Mouse (Mus musculus) cerebellum, adult 18-20 months (tissue): Measurements from ENCODE around the gene Ace3.

Source experiments
- DNase-seq, 2 experiments: peaks; one replicate each; pipeline ENCODE4 v3.0.0; 2021

Gene Ace3

GRCm38 (mm10) chr11:106045780-106046179, 51.3 kb downstream of the Ace3 start:
- no peak for DNase-seq

DNA sequence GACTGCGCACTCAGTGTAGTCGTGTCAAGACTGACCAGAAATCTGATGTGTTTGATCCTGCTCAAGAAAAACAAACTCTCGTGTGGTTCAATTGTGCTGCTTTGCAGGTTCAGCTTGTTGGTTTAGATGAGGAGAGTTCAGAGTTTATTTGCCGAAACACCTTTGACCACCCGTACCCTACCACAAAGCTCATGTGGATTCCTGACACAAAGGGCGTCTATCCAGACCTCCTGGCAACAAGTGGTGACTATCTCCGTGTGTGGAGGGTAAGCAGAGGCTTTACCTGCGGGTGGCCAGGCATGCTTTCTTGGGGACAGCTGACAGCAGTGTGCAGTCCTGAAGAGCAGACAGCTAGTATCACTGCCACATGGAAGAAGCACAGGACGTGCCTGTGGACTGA, 52.1 kb downstream of the Ace3 start:
- DNase-seq, result no peak

DNA sequence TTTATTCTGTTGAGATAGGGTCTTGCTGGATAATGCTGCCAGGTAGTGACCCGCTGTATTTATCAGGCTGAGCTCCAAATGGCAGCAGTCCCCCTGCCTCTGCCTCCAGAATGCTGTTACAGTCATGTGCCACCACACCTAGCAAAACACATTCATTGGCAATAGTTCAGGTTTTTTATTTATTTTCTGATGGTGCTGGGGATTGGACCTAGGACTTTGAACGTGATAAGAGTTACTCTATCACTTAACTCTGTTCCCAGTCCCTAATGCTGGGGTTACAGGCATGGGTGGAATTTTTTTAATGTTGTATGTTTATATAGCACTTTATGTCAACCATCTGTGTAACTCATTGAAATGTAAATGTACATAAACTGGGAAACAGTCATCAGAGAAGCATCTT, 59.4 kb downstream of the Ace3 start:
- DNase-seq, result no peak

DNA sequence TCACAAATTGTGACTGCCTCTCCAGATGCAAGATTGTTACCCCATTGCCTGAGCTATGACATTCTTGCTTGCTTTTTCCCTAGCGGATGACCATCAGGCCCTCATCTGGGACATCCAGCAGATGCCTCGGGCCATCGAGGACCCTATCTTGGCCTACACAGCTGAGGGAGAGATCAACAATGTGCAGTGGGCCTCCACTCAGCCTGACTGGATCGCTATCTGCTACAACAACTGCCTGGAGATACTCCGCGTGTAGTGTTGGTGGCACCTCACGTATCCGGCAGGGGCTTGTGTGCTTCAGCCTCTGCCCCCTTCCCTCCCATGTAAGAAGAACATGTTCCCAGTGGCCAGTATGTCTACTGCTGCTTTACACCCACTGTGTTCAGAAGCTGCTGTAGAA, 60.1 kb downstream of the Ace3 start:
- DNase-seq, result no peak
